Mouse (Mus musculus) midbrain, embryonic 16.5 days (tissue): ENCODE measurements at regions not wholly inside any gene's neighbourhood (a gene's known extent, or its start where the extent isn't known, plus 50 kb on each side); places are given as distances from the start of the nearest gene placed in this dataset.

Experiments
- ATAC-seq: fragments of 200-750 bp; cut with Nextera tagmentation; 2 replicates; pipeline ENCODE4 v1.8.0; 2017; ENCODE audit warnings: moderate TSS enrichment
- H3K27ac ChIP-seq: fragments of 300-500 bp; sonication (generic); 2 replicates; pipeline ENCODE4 v1.5.1; 2014; ENCODE audit warnings: mild to moderate bottlenecking, low read length, mixed read lengths
- H3K27me3 ChIP-seq: fragments of 300-500 bp; sonication (generic); 2 replicates; pipeline ENCODE4 v1.6.1; 2014; ENCODE audit warnings: low read depth, low read length, mixed read lengths; ENCODE audit not compliant: control insufficient read depth, insufficient read depth
- H3K36me3 ChIP-seq: fragments of 300-500 bp; sonication (generic); 2 replicates; pipeline ENCODE4 v1.6.1; 2014; ENCODE audit warnings: mild to moderate bottlenecking, low read length, moderate library complexity, mixed read lengths; ENCODE audit not compliant: control insufficient read depth, insufficient read depth
- H3K4me1 ChIP-seq: fragments of 300-500 bp; sonication (generic); 2 replicates; pipeline ENCODE4 v1.6.1; 2014; ENCODE audit warnings: mild to moderate bottlenecking, low read length, mixed read lengths; ENCODE audit not compliant: control insufficient read depth, insufficient read depth
- H3K4me2 ChIP-seq: fragments of 300-500 bp; sonication (generic); 2 replicates; pipeline ENCODE4 v1.6.1; 2014; ENCODE audit warnings: mild to moderate bottlenecking, low read length, mixed read lengths
- H3K4me3 ChIP-seq: fragments of 300-500 bp; sonication (generic); 2 replicates; pipeline ENCODE4 v1.5.1; 2014; ENCODE audit warnings: low read depth, mild to moderate bottlenecking, low read length, moderate library complexity, mixed read lengths
- H3K9ac ChIP-seq: fragments of 300-500 bp; sonication (generic); 2 replicates; pipeline ENCODE4 v1.6.1; 2014; ENCODE audit warnings: low read depth, low read length, mixed read lengths
- H3K9me3 ChIP-seq: fragments of 300-500 bp; sonication (generic); replicated peaks from 2 replicates; pipeline ENCODE4 v1.6.1; 2014; ENCODE audit warnings: mild to moderate bottlenecking, low read length, mixed read lengths; ENCODE audit not compliant: control insufficient read depth, poor library complexity, severe bottlenecking
- WGBS: fragments of 180-500 bp; shearing (Covaris S2); extraction: QIAGEN DNeasy Blood & Tissue Kit; methylation state at CpG from one replicate; pipeline ENCODE4 v1.1.7; 2014; 5-methylcytosine and 5-hydroxymethylcytosine counted together

DNA sequence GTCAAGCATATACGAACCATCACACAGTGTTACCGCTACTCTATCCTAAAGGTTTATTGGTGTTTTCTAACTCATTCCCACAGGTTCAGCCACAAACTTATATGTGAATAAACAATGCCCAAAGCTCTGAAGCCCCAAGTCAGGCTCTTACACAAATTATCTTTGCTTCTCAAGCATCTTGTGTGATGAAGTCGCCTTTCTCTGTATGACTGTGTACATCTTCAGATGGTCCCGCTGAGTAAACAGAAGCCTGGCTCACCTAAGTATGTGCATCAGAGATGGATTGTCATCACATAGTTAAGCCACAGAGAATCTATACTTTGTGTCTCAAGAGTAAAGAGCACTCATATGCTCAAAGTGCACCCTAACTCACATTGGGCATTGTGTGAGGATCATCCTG, 462.3 kb upstream of the Adamts16 start:
- Histone ChIP-seq H3K4me2 (no peak overlapping the region), H3K27me3 (no peaks in the 10 kb centered on the region), H3K27ac (no peak overlapping the region), H3K4me1 (no peaks in the 10 kb centered on the region), H3K4me3 (no peak overlapping the region), H3K9me3 (no peaks in the 10 kb centered on the region), H3K36me3 (no peaks in the 10 kb centered on the region), H3K9ac (no peak overlapping the region)
- 95% methylated on average over 4 of the region's 4 CpGs for WGBS
- no peak for ATAC-seq

DNA sequence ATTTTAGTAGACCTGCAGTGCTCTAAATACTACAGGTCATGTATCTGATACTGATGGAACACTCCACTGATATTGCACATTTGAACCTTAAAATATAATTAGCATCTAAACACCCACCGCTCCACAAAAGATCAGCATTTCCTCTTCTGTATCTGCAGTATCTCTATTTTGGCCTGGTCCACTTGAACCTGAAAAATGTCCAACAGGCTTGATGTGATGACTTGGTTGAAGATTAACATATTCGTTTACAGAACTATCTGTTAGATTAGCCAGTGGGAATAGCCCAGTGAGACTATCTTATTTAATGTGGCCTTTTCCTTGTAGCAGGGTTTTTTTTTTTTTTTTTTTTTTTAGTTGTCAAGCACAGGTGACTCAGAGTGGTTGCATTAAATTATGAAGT, 434.4 kb upstream of the Adamts16 start:
- no peaks in the 10 kb centered on the region for H3K36me3 ChIP-seq
- H3K27ac ChIP-seq = no peak overlapping the region
- ATAC-seq = no peak
- H3K27me3 ChIP-seq = no peaks in the 10 kb centered on the region
- H3K9ac ChIP-seq = no peak overlapping the region
- no peaks in the 10 kb centered on the region for H3K4me1 ChIP-seq
- 90% methylated on average over 2 of the region's 2 CpGs for whole genome bisulfite sequencing
- no peak overlapping the region for H3K4me3 ChIP-seq
- H3K9me3 ChIP-seq = no peaks in the 10 kb centered on the region; the same call in 1 of the 2 replicates
- H3K4me2 ChIP-seq = no peak overlapping the region

DNA sequence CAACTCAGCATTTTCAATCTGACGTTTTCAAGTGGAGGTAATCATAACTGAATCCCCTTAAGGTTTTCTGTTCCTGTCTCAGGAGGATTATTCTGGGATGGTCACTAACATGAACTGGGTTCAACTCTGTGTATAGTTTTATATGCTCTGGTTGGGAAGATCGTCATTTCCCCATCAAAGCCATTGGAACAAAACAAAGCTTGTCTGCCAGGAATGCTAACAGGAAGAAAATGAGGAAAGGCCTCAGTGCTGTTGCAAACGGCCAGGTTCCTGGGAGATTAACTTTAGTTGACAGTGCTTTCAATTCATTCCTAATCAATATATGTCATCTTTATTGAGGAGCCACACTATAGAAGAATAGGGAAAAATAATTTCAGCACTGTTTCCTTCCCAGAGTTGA, 432.5 kb upstream of the Adamts16 start:
- Histone ChIP-seq H3K27ac (no peak overlapping the region), H3K36me3 (no peaks in the 10 kb centered on the region), H3K9ac (no peak overlapping the region), H3K4me3 (no peak overlapping the region), H3K4me2 (no peak overlapping the region), H3K9me3 (no peaks in the 10 kb centered on the region), H3K27me3 (no peaks in the 10 kb centered on the region), H3K4me1 (no peaks in the 10 kb centered on the region)
- WGBS = 66% methylated on average over 3 of the region's 3 CpGs
- ATAC-seq = no peak

DNA sequence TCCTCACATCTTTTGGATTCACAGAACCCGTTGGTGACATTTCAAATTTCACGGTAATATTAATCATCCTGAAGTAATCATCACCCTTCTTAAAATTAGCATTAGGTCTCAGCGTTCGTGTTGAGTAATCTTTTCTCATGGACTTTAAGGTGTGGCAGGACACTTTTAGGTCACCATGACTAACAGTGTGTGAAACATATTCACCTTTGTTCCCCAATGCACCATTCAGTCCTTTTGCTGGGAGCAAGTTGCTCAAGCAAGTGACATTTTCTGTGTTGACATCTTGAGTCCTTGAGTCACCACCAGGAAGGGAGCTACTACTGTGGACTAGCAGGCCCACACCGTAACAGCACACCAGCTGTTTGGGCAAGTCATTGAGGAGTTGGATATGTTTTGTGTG, 431.9 kb upstream of the Adamts16 start:
- Histone ChIP-seq H3K4me2 (no peak overlapping the region), H3K27ac (no peak overlapping the region), H3K4me1 (no peaks in the 10 kb centered on the region), H3K4me3 (no peak overlapping the region), H3K36me3 (no peaks in the 10 kb centered on the region), H3K27me3 (no peaks in the 10 kb centered on the region), H3K9ac (no peak overlapping the region), H3K9me3 (no peaks in the 10 kb centered on the region)
- WGBS = 90% methylated on average over 5 of the region's 5 CpGs
- ATAC-seq = no peak

DNA sequence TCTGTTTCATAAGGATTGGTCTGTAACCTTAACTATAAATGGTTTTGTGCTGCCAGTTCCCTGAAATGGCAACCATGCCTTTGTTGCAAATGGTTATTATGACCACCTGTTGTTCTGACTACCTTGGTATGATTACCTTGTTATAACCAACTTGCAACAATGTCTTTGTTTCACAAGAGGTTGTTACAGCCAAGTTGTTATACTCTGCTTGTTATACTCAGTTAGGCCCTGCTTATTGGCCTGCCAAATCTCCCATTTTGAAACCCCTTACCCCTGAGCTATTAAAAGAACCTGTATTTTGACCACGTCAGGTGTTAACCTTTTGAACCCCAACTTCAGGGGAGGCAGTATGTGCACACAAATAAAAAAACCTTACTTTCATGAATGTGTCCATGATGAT, 431.5 kb upstream of the Adamts16 start:
- H3K4me2 ChIP-seq = no peak overlapping the region
- H3K4me1 ChIP-seq = no peaks in the 10 kb centered on the region
- H3K9me3 ChIP-seq = no peaks in the 10 kb centered on the region
- H3K36me3 ChIP-seq = no peaks in the 10 kb centered on the region
- no peak overlapping the region for H3K9ac ChIP-seq
- no peaks in the 10 kb centered on the region for H3K27me3 ChIP-seq
- no peak overlapping the region for H3K27ac ChIP-seq
- no peak overlapping the region for H3K4me3 ChIP-seq
- WGBS = 84% methylated on average over 1 of the region's 1 CpGs
- ATAC-seq = no peak

DNA sequence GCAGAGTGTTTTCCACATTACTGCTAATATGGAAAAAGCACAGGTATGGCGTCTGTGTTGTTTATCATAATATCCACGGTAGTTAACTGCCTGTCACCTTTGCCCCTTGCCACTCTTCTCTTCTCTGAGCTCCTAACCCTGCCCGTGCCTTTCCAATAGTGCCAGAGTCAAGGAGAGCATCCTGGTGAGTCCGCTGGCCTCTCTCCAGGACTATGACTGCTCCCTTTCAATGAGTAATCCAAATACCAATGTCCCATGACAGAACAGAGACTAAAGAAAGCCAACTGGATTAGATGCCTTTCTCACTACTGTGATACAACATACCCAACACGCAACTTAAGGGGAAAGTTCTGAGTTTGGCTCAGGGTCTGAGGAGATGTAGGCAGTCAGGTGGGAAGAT, 430.8 kb upstream of the Adamts16 start:
- Histone ChIP-seq H3K27me3 (no peaks in the 10 kb centered on the region), H3K9me3 (no peaks in the 10 kb centered on the region), H3K36me3 (no peaks in the 10 kb centered on the region), H3K9ac (no peak overlapping the region), H3K4me2 (no peak overlapping the region), H3K4me1 (no peaks in the 10 kb centered on the region), H3K4me3 (no peak overlapping the region), H3K27ac (no peak overlapping the region)
- ATAC-seq = no peak
- 81% methylated on average over 5 of the region's 5 CpGs for WGBS

DNA sequence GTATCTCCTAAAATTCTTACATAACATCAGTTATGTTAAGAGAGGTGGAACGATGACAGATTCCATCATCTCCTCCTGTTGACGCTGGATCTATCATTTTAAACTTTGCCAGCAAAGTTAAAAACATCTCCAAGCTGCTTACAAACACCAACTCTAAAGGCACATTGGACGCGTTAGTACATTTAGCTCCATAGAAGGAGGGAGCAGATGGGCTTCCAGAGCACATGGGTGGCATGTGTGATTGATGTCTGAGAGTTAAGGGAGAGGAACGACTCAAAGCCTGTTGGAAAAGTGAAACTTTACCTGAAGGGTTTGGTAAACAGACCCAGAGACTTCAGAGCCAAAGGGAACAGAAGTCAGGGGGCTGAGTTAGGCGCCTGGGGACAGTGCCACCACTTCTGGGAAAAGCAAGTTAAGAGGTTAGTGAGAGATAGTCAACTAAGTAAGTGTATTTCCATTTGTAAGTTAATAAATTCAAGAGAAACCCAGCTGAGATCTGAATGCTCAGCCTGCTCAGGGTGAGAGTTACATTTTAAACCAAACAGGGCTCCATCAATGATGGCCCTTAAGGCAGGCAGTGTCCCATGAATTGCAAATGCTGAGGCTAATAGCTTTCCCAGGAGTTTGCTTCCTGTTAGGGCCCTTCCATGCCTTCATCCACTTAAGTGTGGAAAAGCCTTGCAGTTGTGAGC, 430.3 kb upstream of the Adamts16 start:
- ATAC-seq = no peak
- Histone ChIP-seq H3K36me3 (no peaks in the 10 kb centered on the region), H3K27me3 (no peaks in the 10 kb centered on the region), H3K4me3 (no peak overlapping the region), H3K9ac (no peak overlapping the region), H3K27ac (no peak overlapping the region), H3K4me2 (no peak overlapping the region), H3K4me1 (no peaks in the 10 kb centered on the region), H3K9me3 (no peaks in the 10 kb centered on the region)
- 80% methylated on average over 6 of the region's 6 CpGs for WGBS

DNA sequence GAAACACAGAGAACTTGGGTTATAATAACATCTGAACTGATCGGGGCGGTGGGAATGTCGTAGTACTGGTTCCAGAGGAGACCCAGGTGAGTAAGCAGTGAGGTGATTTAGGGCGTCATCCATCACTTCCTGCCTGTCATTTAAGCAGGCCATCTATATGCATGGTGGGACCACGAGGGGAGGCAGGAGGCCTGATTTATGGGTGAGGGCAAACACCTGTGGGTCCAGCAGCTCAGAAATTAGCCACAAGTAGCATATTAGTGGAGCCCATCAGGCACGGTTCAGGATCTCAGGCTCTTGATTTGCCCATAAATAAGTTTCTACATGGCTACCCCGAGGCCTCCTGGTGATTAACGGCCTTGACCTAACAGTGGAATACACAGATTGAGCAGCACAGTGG, 428.8 kb upstream of the Adamts16 start:
- no peaks in the 10 kb centered on the region for H3K9me3 ChIP-seq
- H3K4me3 ChIP-seq = no peak overlapping the region
- no peaks in the 10 kb centered on the region for H3K36me3 ChIP-seq
- no peak overlapping the region for H3K4me2 ChIP-seq
- no peak overlapping the region for H3K27ac ChIP-seq
- H3K4me1 ChIP-seq = no peaks in the 10 kb centered on the region
- H3K27me3 ChIP-seq = no peaks in the 10 kb centered on the region
- no peak for ATAC-seq
- no peak overlapping the region for H3K9ac ChIP-seq
- WGBS = 83% methylated on average over 8 of the region's 8 CpGs

DNA sequence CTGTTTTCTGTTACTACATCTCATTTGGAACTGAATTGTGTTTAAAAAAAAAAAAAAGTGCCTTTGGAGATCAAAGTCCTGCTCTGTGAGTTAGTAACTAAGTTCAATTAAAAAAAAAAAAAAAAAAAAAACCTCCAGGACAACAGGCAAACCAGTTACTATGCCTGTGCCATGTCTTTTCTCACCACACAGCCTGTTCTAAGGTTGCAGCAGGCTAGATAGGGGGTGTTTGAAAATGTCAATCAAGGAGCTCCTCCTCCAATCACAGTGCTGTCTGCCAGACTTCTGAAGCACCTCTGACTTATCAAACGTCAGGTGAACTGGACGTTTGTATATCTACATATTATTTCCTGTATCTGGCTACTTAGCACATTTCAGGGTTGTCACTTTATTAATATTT, 427.9 kb upstream of the Adamts16 start:
- no peaks in the 10 kb centered on the region for H3K36me3 ChIP-seq
- H3K27ac ChIP-seq = no peak overlapping the region
- H3K4me1 ChIP-seq = no peaks in the 10 kb centered on the region
- H3K9ac ChIP-seq = no peak overlapping the region
- no peaks in the 10 kb centered on the region for H3K27me3 ChIP-seq
- H3K9me3 ChIP-seq = no peaks in the 10 kb centered on the region
- ATAC-seq = no peak
- H3K4me3 ChIP-seq = no peak overlapping the region
- 81% methylated on average over 2 of the region's 2 CpGs for WGBS
- H3K4me2 ChIP-seq = no peak overlapping the region
